Mouse (Mus musculus): ENCODE results near the gene St6galnac5. TPM values are rescaled to one million over a fixed set of nuclear protein-coding genes. Genes with fewer than 3 reads are reported as not detected.

The St6galnac5 gene
- total and polyA plus RNA-seq, 2 experiments from 2014 or later, result 14.9 to 18.1 TPM

- Histone ChIP-seq H3K36me3 (ENCODE audit: insufficient read depth, low read length) (no peaks in the 10 kb centered on the region), H3K4me2 (ENCODE audit: low read depth, low read length, poor library complexity, severe bottlenecking) (no peak overlapping the region), H3K27ac (ENCODE audit: low read depth, low read length) (no peak overlapping the region), H3K4me1 (ENCODE audit: insufficient read depth, low read length) (no peaks in the 10 kb centered on the region), H3K9ac (replicated peaks; ENCODE audit: low read length, poor library complexity, severe bottlenecking) (no peak overlapping the region), H3K4me3 (ENCODE audit: low read depth, low read length) (no peak overlapping the region), H3K9me3 (ENCODE audit: low read length) (no peaks in the 10 kb centered on the region), H3K27me3 (ENCODE audit: insufficient read depth, low read length) (no peaks in the 10 kb centered on the region)
- DNase-seq (ENCODE audit: low spot score) (no peak), ATAC-seq (ENCODE audit: low FRiP score) (no peak)
- no peak for TF ChIP-seq CTCF (IDR thresholded peaks at IDR 0.05)
- WGBS, result 62% methylated on average over 11 of the region's 11 CpGs
Observed at GRCm38 (mm10) chr3:152947031-152947640, 34.9 kb downstream of the St6galnac5 start.

DNA sequence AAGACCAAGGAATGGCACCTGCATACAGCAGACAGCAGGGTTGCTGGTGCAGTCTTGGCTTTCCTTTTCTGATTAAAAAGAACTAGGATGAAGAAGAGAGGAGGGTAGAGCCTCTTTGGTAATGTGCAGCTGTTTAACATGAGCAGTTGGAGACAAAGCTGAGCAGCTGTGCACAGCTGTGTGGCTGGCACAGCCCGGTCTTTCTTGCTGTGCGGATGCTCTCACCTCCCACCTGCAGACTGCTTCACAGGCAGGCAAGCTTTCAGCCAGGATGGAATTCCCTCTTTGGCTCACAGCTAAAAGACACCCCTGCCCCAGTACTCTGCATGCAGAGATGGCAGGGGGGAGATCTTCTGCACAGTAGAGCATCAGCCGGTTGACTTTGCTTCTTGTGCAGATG, 37.3 kb downstream of the St6galnac5 start:
- no peak for TF ChIP-seq CTCF (IDR thresholded peaks at IDR 0.05)
- H3K27me3 ChIP-seq (ENCODE audit: insufficient read depth, low read length), result no peaks in the 10 kb centered on the region
- H3K4me3 ChIP-seq (ENCODE audit: low read depth, low read length), result no peak overlapping the region
- DNase-seq (ENCODE audit: low spot score), result no peak
- ATAC-seq (ENCODE audit: low FRiP score), result no peak
- 76% methylated on average over 3 of the region's 3 CpGs for WGBS
- no peaks in the 10 kb centered on the region for H3K36me3 ChIP-seq (ENCODE audit: insufficient read depth, low read length)
- H3K9me3 ChIP-seq (ENCODE audit: low read length), result no peaks in the 10 kb centered on the region
- H3K4me2 ChIP-seq (ENCODE audit: low read depth, low read length, poor library complexity, severe bottlenecking), result no peak overlapping the region
- no peak overlapping the region for H3K9ac ChIP-seq (replicated peaks; ENCODE audit: low read length, poor library complexity, severe bottlenecking)
- no peak overlapping the region for H3K27ac ChIP-seq (ENCODE audit: low read depth, low read length)
- H3K4me1 ChIP-seq (ENCODE audit: insufficient read depth, low read length), result no peaks in the 10 kb centered on the region

- no peaks in the 10 kb centered on the region for H3K27me3 ChIP-seq (ENCODE audit: insufficient read depth, low read length)
- WGBS, result 58% methylated on average over 11 of the region's 11 CpGs
- no peak for ATAC-seq (ENCODE audit: low FRiP score)
- no peaks in the 10 kb centered on the region for H3K4me1 ChIP-seq (ENCODE audit: insufficient read depth, low read length)
- no peak overlapping the region for H3K4me2 ChIP-seq (ENCODE audit: low read depth, low read length, poor library complexity, severe bottlenecking)
- no peaks in the 10 kb centered on the region for H3K9me3 ChIP-seq (ENCODE audit: low read length)
- H3K4me3 ChIP-seq (ENCODE audit: low read depth, low read length), result no peak overlapping the region
- no peak overlapping the region for H3K9ac ChIP-seq (replicated peaks; ENCODE audit: low read length, poor library complexity, severe bottlenecking)
- DNase-seq (ENCODE audit: low spot score), result no peak
- H3K27ac ChIP-seq (ENCODE audit: low read depth, low read length), result no peak overlapping the region
- no peaks in the 10 kb centered on the region for H3K36me3 ChIP-seq (ENCODE audit: insufficient read depth, low read length)
- TF ChIP-seq CTCF (IDR thresholded peaks at IDR 0.05), result no peak
Observed at GRCm38 (mm10) chr3:152942985-152943384, 39.1 kb downstream of the St6galnac5 start.

GRCm38 (mm10) chr3:152941671-152942070, 40.4 kb downstream of the St6galnac5 start:
- Histone ChIP-seq H3K27ac (ENCODE audit: low read depth, low read length) (no peak overlapping the region), H3K9me3 (ENCODE audit: low read length) (no peaks in the 10 kb centered on the region), H3K4me1 (ENCODE audit: insufficient read depth, low read length) (no peaks in the 10 kb centered on the region), H3K27me3 (ENCODE audit: insufficient read depth, low read length) (no peaks in the 10 kb centered on the region), H3K36me3 (ENCODE audit: insufficient read depth, low read length) (no peaks in the 10 kb centered on the region), H3K9ac (replicated peaks; ENCODE audit: low read length, poor library complexity, severe bottlenecking) (no peak overlapping the region), H3K4me2 (ENCODE audit: low read depth, low read length, poor library complexity, severe bottlenecking) (no peak overlapping the region), H3K4me3 (ENCODE audit: low read depth, low read length) (no peak overlapping the region)
- ATAC-seq (ENCODE audit: low FRiP score), result no peak
- 84% methylated on average over 5 of the region's 5 CpGs for WGBS
- no peak for DNase-seq (ENCODE audit: low spot score)
- TF ChIP-seq CTCF (IDR thresholded peaks at IDR 0.05), result no peak

DNA sequence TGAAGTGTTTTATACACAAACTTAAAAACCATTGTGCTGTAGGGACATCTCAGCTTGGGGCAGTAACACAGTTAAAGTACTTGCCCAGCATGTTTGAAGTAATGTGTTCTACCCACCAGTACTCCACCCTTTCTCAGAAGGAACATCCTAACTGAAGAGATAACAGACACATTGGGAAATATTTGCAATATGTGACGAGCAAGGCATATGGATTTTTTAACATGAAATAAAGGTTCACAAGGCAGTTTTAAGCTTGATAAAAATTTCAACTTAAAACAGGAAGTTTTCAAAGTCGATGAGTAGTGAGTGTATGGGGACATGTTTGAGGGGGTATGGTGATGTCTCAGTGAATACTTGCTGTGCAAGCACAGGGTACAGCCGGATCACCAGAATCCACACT, 45.7 kb downstream of the St6galnac5 start:
- ATAC-seq (ENCODE audit: low FRiP score) (no peak), DNase-seq (ENCODE audit: low spot score) (no peak)
- 92% methylated on average over 3 of the region's 3 CpGs for WGBS
- Histone ChIP-seq H3K9ac (replicated peaks; ENCODE audit: low read length, poor library complexity, severe bottlenecking) (no peak overlapping the region), H3K4me1 (ENCODE audit: insufficient read depth, low read length) (no peaks in the 10 kb centered on the region), H3K27me3 (ENCODE audit: insufficient read depth, low read length) (no peaks in the 10 kb centered on the region), H3K36me3 (ENCODE audit: insufficient read depth, low read length) (no peaks in the 10 kb centered on the region), H3K4me3 (ENCODE audit: low read depth, low read length) (no peak overlapping the region), H3K4me2 (ENCODE audit: low read depth, low read length, poor library complexity, severe bottlenecking) (no peak overlapping the region), H3K27ac (ENCODE audit: low read depth, low read length) (no peak overlapping the region), H3K9me3 (ENCODE audit: low read length) (no peaks in the 10 kb centered on the region)
- TF ChIP-seq CTCF (IDR thresholded peaks at IDR 0.05), result no peak

- H3K9ac ChIP-seq (replicated peaks; ENCODE audit: low read length, poor library complexity, severe bottlenecking), result no peak overlapping the region
- H3K9me3 ChIP-seq (ENCODE audit: low read length), result no peaks in the 10 kb centered on the region
- H3K4me2 ChIP-seq (ENCODE audit: low read depth, low read length, poor library complexity, severe bottlenecking), result no peak overlapping the region
- no peak for DNase-seq (ENCODE audit: low spot score)
- H3K36me3 ChIP-seq (ENCODE audit: insufficient read depth, low read length), result no peaks in the 10 kb centered on the region
- 95% methylated on average over 3 of the region's 3 CpGs for WGBS
- H3K4me3 ChIP-seq (ENCODE audit: low read depth, low read length), result no peak overlapping the region
- peaks cover 2% of the 10 kb centered on the region; the same call in 1 of the 2 replicates for H3K4me1 ChIP-seq (ENCODE audit: insufficient read depth, low read length)
- no peak for TF ChIP-seq CTCF (IDR thresholded peaks at IDR 0.05)
- no peak overlapping the region for H3K27ac ChIP-seq (ENCODE audit: low read depth, low read length)
- ATAC-seq (ENCODE audit: low FRiP score), result no peak
- H3K27me3 ChIP-seq (ENCODE audit: insufficient read depth, low read length), result no peaks in the 10 kb centered on the region
Observed at GRCm38 (mm10) chr3:152933737-152934136, 48.3 kb downstream of the St6galnac5 start.

Data from midbrain, postnatal 0 days (tissue).